Mouse (Mus musculus) liver, embryonic 14.5 days (tissue): ENCODE data around the gene Rxfp2. TPM values are rescaled to one million over a fixed set of nuclear protein-coding genes. Genes with fewer than 3 reads are reported as not detected.
A peak's percentile ranks its signal among the peaks of the same experiment; 100 is the strongest.

ENCODE experiments used
- ATAC-seq: fragments of 200-750 bp; cut with Nextera tagmentation; 2 replicates; pipeline ENCODE4 v1.8.0; 2017; ENCODE audit warnings: moderate number of reproducible peaks, mild to moderate bottlenecking, moderate library complexity; ENCODE audit not compliant: insufficient read depth
- DNase-seq, 3 experiments: peaks; one replicate each; pipeline ENCODE4 v3.0.0-alpha.2; 2012 to 2013; ENCODE audit warnings: low read depth in 3 of 3, low spot score in 3 of 3
- H3K27ac ChIP-seq: fragments of 300-500 bp; sonication (generic); 2 replicates; pipeline ENCODE4 v1.5.1; 2014; ENCODE audit warnings: moderate library complexity, mild to moderate bottlenecking, control low read depth, inconsistent platforms
- H3K27me3 ChIP-seq: fragments of 300-500 bp; sonication (generic); 2 replicates; pipeline ENCODE4 v1.6.1; 2014; ENCODE audit warnings: mild to moderate bottlenecking, low read length, moderate library complexity; ENCODE audit not compliant: control insufficient read depth, insufficient read depth
- H3K36me3 ChIP-seq: fragments of 300-500 bp; sonication (generic); replicated peaks from 2 replicates; pipeline ENCODE4 v1.6.1; 2014; ENCODE audit warnings: low read depth; ENCODE audit not compliant: control insufficient read depth, insufficient read depth
- H3K4me1 ChIP-seq, 2 experiments: fragments of 200-500 bp in 1 of 2; fragments of 300-500 bp in 1 of 2; sonication (generic) in 1 of 2; replicated peaks; 2 replicates each; pipeline ENCODE4 v1.6.1; 2012 to 2014; ENCODE audit warnings: antibody characterized with exemption in 1 of 2, inconsistent platforms in 1 of 2, low read length in 1 of 2; ENCODE audit not compliant: control insufficient read depth in 2 of 2, insufficient read depth in 2 of 2
- H3K4me2 ChIP-seq: fragments of 300-500 bp; sonication (generic); 2 replicates; pipeline ENCODE4 v1.6.1; 2014; ENCODE audit warnings: low read depth, mild to moderate bottlenecking, control low read depth, moderate library complexity
- H3K4me3 ChIP-seq, 2 experiments: fragments of 200-500 bp in 1 of 2; fragments of 300-500 bp in 1 of 2; sonication (generic) in 1 of 2; 2 replicates each; pipeline ENCODE4 v1.5.1; 2012 to 2014; ENCODE audit warnings: low read depth in 2 of 2, low read length in 2 of 2, mild to moderate bottlenecking in 2 of 2, control low read depth in 1 of 2, inconsistent platforms in 1 of 2, moderate library complexity in 1 of 2; ENCODE audit not compliant: insufficient read depth in 1 of 2
- H3K9ac ChIP-seq: fragments of 300-500 bp; sonication (generic); replicated peaks from 2 replicates; pipeline ENCODE4 v1.6.1; 2014; ENCODE audit warnings: mild to moderate bottlenecking, control low read depth, moderate library complexity
- H3K9me3 ChIP-seq: fragments of 300-500 bp; sonication (generic); 2 replicates; pipeline ENCODE4 v1.6.1; 2016; ENCODE audit warnings: low read length, mixed read lengths; ENCODE audit not compliant: control insufficient read depth
- CTCF ChIP-seq: IDR thresholded peaks from 2 replicates; pipeline ENCODE4 v1.5.1; 2016; ENCODE audit warnings: antibody characterized with exemption, low read depth, control low read depth
- EP300 ChIP-seq: IDR thresholded peaks from 2 replicates; pipeline ENCODE4 v1.6.1; 2016; ENCODE audit warnings: antibody characterized with exemption, low read depth
- WGBS: fragments of 180-500 bp; shearing (Covaris S2); extraction: QIAGEN DNeasy Blood & Tissue Kit; methylation state at CpG from one replicate; pipeline ENCODE4 v1.1.7; 2014; ENCODE audit not compliant: insufficient replicate concordance; 5-methylcytosine and 5-hydroxymethylcytosine counted together
- polyA plus RNA-seq, 2 experiments: library from polyadenylated mRNA; depleted of rRNA in 1 of 2; stranded (reverse) in 1 of 2; unstranded in 1 of 2; fragments of >200 nt; fragmentation: Nextera tagmentation in 1 of 2; extraction: Ambion mirVana in 1 of 2; gene quantifications; 2 replicates each; pipeline versions ENCODE4 v1.2.1 to v1.2.3; 2012 to 2014

Gene Rxfp2
- polyA plus RNA-seq, 2 experiments = not detected

GRCm38 (mm10) chr5:150118124-150118454, 99.6 kb downstream of the Rxfp2 start:
- no peaks in the 10 kb centered on the region for H3K36me3 ChIP-seq
- no peak for ATAC-seq
- no peaks in the 10 kb centered on the region for H3K9me3 ChIP-seq
- H3K9ac ChIP-seq = no peak overlapping the region
- H3K4me2 ChIP-seq = peak overlapping the region; percentile 75
- H3K27ac ChIP-seq = no peak overlapping the region
- peaks cover 5 to 20% of the 10 kb centered on the region in 2 experiments for H3K4me1 ChIP-seq
- TF ChIP-seq CTCF = no peak
- TF ChIP-seq EP300 = no peak
- no peaks in the 10 kb centered on the region; the same call in 1 of the 2 replicates for H3K27me3 ChIP-seq
- H3K4me3 ChIP-seq = peak overlapping the region in 1 of 2 experiments; percentile 60; a peak in 2 of 4 replicates
- 14% methylated on average over 8 of the region's 8 CpGs for WGBS
- DNase-seq = no peak

GRCm38 (mm10) chr5:150118455-150119241, 100.2 kb downstream of the Rxfp2 start, which contains the start of gene Fry:
TSS of gene Fry (plus strand) at chr5:150118645.
- Histone ChIP-seq H3K9ac (peak within 1 kb of the TSS; percentile 53), H3K4me3 (peak within 1 kb of the TSS; percentile 51 to 60), H3K36me3 (no peaks in the 10 kb centered on the region), H3K4me1 (peaks cover 5 to 21% of the 10 kb centered on the region in 2 experiments), H3K9me3 (no peaks in the 10 kb centered on the region), H3K27ac (no peak within 1 kb of the TSS), H3K4me2 (peak within 1 kb of the TSS; percentile 75), H3K27me3 (no peaks in the 10 kb centered on the region; the same call in 1 of the 2 replicates)
- ATAC-seq = peak; percentile 99
- DNase-seq = peak; percentile 81 to 84 (median 83)
- under 1% methylated on average over 67 of the region's 68 CpGs for WGBS
- TF ChIP-seq EP300 (no peak), CTCF (no peak)

- H3K27me3 ChIP-seq = no peaks in the 10 kb centered on the region; the same call in 1 of the 2 replicates
- no peaks in the 10 kb centered on the region for H3K36me3 ChIP-seq
- peaks cover 5 to 16% of the 10 kb centered on the region in 2 experiments for H3K4me1 ChIP-seq
- no peak overlapping the region for H3K4me3 ChIP-seq
- no peaks in the 10 kb centered on the region for H3K9me3 ChIP-seq
- no peak overlapping the region for H3K4me2 ChIP-seq
- no peak for DNase-seq
- H3K27ac ChIP-seq = no peak overlapping the region
- no peak for ATAC-seq
- H3K9ac ChIP-seq = no peak overlapping the region
- no peak for TF ChIP-seq CTCF
- no peak for TF ChIP-seq EP300
- 80% methylated on average over 8 of the region's 8 CpGs for WGBS
Observed at GRCm38 (mm10) chr5:150120676-150121075, 102.2 kb downstream of the Rxfp2 start.

- TF ChIP-seq CTCF (no peak), EP300 (no peak)
- Histone ChIP-seq H3K4me3 (no peak overlapping the region), H3K4me2 (no peak overlapping the region), H3K9ac (no peak overlapping the region), H3K9me3 (no peaks in the 10 kb centered on the region), H3K4me1 (peaks cover 5 to 14% of the 10 kb centered on the region in 2 experiments), H3K36me3 (no peaks in the 10 kb centered on the region), H3K27ac (no peak overlapping the region), H3K27me3 (no peaks in the 10 kb centered on the region; the same call in 1 of the 2 replicates)
- ATAC-seq (no peak), DNase-seq (no peak)
- WGBS = 61% methylated on average over 4 of the region's 4 CpGs
Observed at GRCm38 (mm10) chr5:150122095-150122494, 103.6 kb downstream of the Rxfp2 start.

GRCm38 (mm10) chr5:150122571-150122970, 104.1 kb downstream of the Rxfp2 start:
- ATAC-seq (no peak), DNase-seq (no peak)
- Histone ChIP-seq H3K4me1 (peaks cover 5 to 13% of the 10 kb centered on the region in 2 experiments), H3K4me3 (no peak overlapping the region), H3K27ac (no peak overlapping the region), H3K27me3 (no peaks in the 10 kb centered on the region; the same call in 1 of the 2 replicates), H3K9me3 (no peaks in the 10 kb centered on the region), H3K4me2 (no peak overlapping the region), H3K36me3 (no peaks in the 10 kb centered on the region), H3K9ac (no peak overlapping the region)
- WGBS = 72% methylated on average over 2 of the region's 2 CpGs
- no peak for TF ChIP-seq CTCF
- TF ChIP-seq EP300 = no peak
